Comparison of ENCODE assay signal across 8 mouse cellular contexts in genomic region chr15:85600696-85601094, GRCm38 (mm10). TPM values are rescaled to one million over a fixed set of nuclear protein-coding genes. Genes with fewer than 3 reads are reported as not detected.
DNase-seq lines count a peak whose midpoint lies in the region; ATAC-seq lines count a peak whose summit lies in the region.

No protein-coding gene starts in this region.

- H3K4me2 ChIP-seq in heart, embryonic 12.5 days = peak overlapping the region; percentile 38
- H3K4me2 ChIP-seq in limb, embryonic 15.5 days = 0 out of 2 replicates have a peak overlapping the region, but pooled peaks have one; percentile 12

- H3K4me1 ChIP-seq in brown adipose tissue, adult 24 weeks (ENCODE audit: control insufficient read depth, insufficient read depth, insufficient read length, low read length) = peaks cover 23% of the 10 kb centered on the region
- peaks cover 14% of the 10 kb centered on the region for H3K4me1 ChIP-seq in heart, embryonic 12.5 days (replicated peaks)
- H3K4me1 ChIP-seq in limb, embryonic 15.5 days = peaks cover 27% of the 10 kb centered on the region
- peaks cover 13% of the 10 kb centered on the region for H3K4me1 ChIP-seq in midbrain, embryonic 10.5 days

- H3K27me3 ChIP-seq in heart, embryonic 12.5 days (replicated peaks) = peaks cover 9% of the 10 kb centered on the region
- no peaks in the 10 kb centered on the region for H3K27me3 ChIP-seq in limb, embryonic 15.5 days
- peaks cover 50% of the 10 kb centered on the region for H3K27me3 ChIP-seq in midbrain, embryonic 10.5 days (ENCODE audit: low read depth, poor library complexity, severe bottlenecking)

- H3K4me3 ChIP-seq in brown adipose tissue, adult 24 weeks (ENCODE audit: insufficient read depth, low read depth, low read length) = no peak overlapping the region
- no peak overlapping the region for H3K4me3 ChIP-seq in heart, embryonic 12.5 days
- no peak overlapping the region for H3K4me3 ChIP-seq in limb, embryonic 15.5 days
- H3K4me3 ChIP-seq in midbrain, embryonic 10.5 days = no peak overlapping the region

- no peak for ATAC-seq in heart, embryonic 12.5 days (ENCODE audit: insufficient number of reproducible peaks, low FRiP score)
- ATAC-seq in limb, embryonic 15.5 days (ENCODE audit: insufficient number of reproducible peaks, low FRiP score, low TSS enrichment, low read depth) = 0 out of 2 replicates have a peak, but pooled peaks have one; percentile 3

- 50% methylated on average over 7 of the region's 7 CpGs for WGBS in heart, embryonic 12.5 days
- 62% methylated on average over 7 of the region's 7 CpGs for WGBS in limb, embryonic 15.5 days
- WGBS in midbrain, embryonic 10.5 days = 72% methylated on average over 7 of the region's 7 CpGs

- H3K36me3 ChIP-seq in heart, embryonic 12.5 days = no peaks in the 10 kb centered on the region
- H3K36me3 ChIP-seq in limb, embryonic 15.5 days = no peaks in the 10 kb centered on the region
- H3K36me3 ChIP-seq in midbrain, embryonic 10.5 days = no peaks in the 10 kb centered on the region

- peak overlapping the region; percentile 93 for H3K27ac ChIP-seq in brown adipose tissue, adult 24 weeks (replicated peaks; ENCODE audit: low read depth, low read length)
- no peak overlapping the region for H3K27ac ChIP-seq in heart, embryonic 12.5 days (ENCODE audit: poor library complexity, severe bottlenecking)
- 0 out of 2 replicates have a peak overlapping the region, but pooled peaks have one; percentile 2 for H3K27ac ChIP-seq in limb, embryonic 15.5 days
- no peak overlapping the region; the same call in 1 of the 2 replicates for H3K27ac ChIP-seq in midbrain, embryonic 10.5 days (replicated peaks)

- H3K9me3 ChIP-seq in heart, embryonic 12.5 days (replicated peaks) = peaks cover 5% of the 10 kb centered on the region
- H3K9me3 ChIP-seq in limb, embryonic 15.5 days = no peaks in the 10 kb centered on the region
- no peaks in the 10 kb centered on the region for H3K9me3 ChIP-seq in midbrain, embryonic 10.5 days (replicated peaks)

- peak; percentile 47 for DNase-seq in kidney, adult 11 months
- no peak for DNase-seq in kidney, postnatal 14 days
- DNase-seq in natural killer cell, adult 2 months (ENCODE audit: low spot score in 2 of 2) = no peak
- no peak for DNase-seq in midbrain, embryonic 10.5 days (ENCODE audit: low spot score)
- DNase-seq in layer of hippocampus, postnatal 14 days (ENCODE audit: low spot score in 2 of 2) = no peak

- H3K9ac ChIP-seq in heart, embryonic 12.5 days = peak overlapping the region; percentile 44; the same call in 1 of the 2 replicates
- H3K9ac ChIP-seq in limb, embryonic 15.5 days = no peak overlapping the region

RNA-seq across cellular contexts. Expression of gene Wnt7b, which starts 18.4 kb away (rescaled TPM):
- polyA plus RNA-seq in brown adipose tissue, adult 24 weeks (2012; ENCODE audit: insufficient read depth, insufficient read length, missing spikeins) = not detected in 2 replicates
- polyA plus RNA-seq in heart, embryonic 12.5 days (2016; fragmentation: Nextera tagmentation; extraction: Ambion mirVana) = 1.3 and 1.5 TPM in 2 replicates
- polyA plus RNA-seq in limb, embryonic 15.5 days (2015; fragmentation: Nextera tagmentation; extraction: Ambion mirVana) = 49.5 and 62.1 TPM in 2 replicates
- polyA plus RNA-seq in midbrain, embryonic 10.5 days (2016; fragmentation: Nextera tagmentation; extraction: Ambion mirVana) = 54.8 and 56.5 TPM in 2 replicates
- total RNA-seq in layer of hippocampus, postnatal 14 days (2021) = 10 to 100 TPM; 33.8 to 34.8 TPM

Comparison
In these comparisons a context has a peak if more than half of its experiments do, and no peak if none do; other contexts are left out.
1. H3K27ac ChIP-seq: peak in brown adipose tissue, adult 24 weeks (single experiment) and limb, embryonic 15.5 days (single experiment); none in heart, embryonic 12.5 days (single experiment) and midbrain, embryonic 10.5 days (single experiment).
2. RNA of gene Wnt7b, which starts 18.4 kb away (polyA plus RNA-seq): 49.5 to 62.1 TPM in limb, embryonic 15.5 days and 54.8 to 56.5 TPM in midbrain, embryonic 10.5 days; 1.3 to 1.5 TPM in heart, embryonic 12.5 days and not detected in brown adipose tissue, adult 24 weeks; every median in the first group is over 10 times any median in the second.